Mouse (Mus musculus): ENCODE measurements around the gene Ppp4c.

GRCm38 (mm10) chr7:126746798-126747197 is 45.5 kb downstream of the Ppp4c start:
- no peak for TF ChIP-seq POLR2A (IDR thresholded peaks at IDR 0.05; ENCODE audit: insufficient read depth, low read length)
- TF ChIP-seq CTCF (IDR thresholded peaks at IDR 0.05; ENCODE audit: low read depth, low read length): no peak
- no peak for TF ChIP-seq EP300 (IDR thresholded peaks at IDR 0.05; ENCODE audit: insufficient read depth, low read depth, low read length)

Data from ES-Bruce4 (cell line).